In genomic region chr9:83097816-83098215, GRCm38 (mm10) we compare ENCODE assay signal across 13 mouse cellular contexts. TPM values are rescaled to one million over a fixed set of nuclear protein-coding genes. Genes with fewer than 3 reads are reported as not detected.
DNase-seq lines count a peak whose midpoint lies in the region; ATAC-seq and TF ChIP-seq lines count a peak whose summit lies in the region.
"Had no signal": no experiment of that assay in that cellular context is flagged by ENCODE, and none has a peak within 500 bp of the region (broad histone marks: within the 10 kb centered on the region; RNA-seq: fewer than 3 reads in every experiment).

No protein-coding gene starts in this region.

- no peaks in the 10 kb centered on the region; the same call in 1 of the 2 replicates for H3K4me1 ChIP-seq in heart, adult 2 months (ENCODE audit: control insufficient read depth, insufficient read depth, low read length)
- H3K4me1 ChIP-seq in heart, embryonic 11.5 days (ENCODE audit: control insufficient read depth, insufficient read depth, low read length), result no peaks in the 10 kb centered on the region
- H3K4me1 ChIP-seq in intestine, embryonic 16.5 days (ENCODE audit: control insufficient read depth, insufficient read depth, low read length), result no peaks in the 10 kb centered on the region
- H3K4me1 ChIP-seq: hindbrain, embryonic 13.5 days had no signal

- no peaks in the 10 kb centered on the region for H3K79me2 ChIP-seq in heart, adult 2 months (replicated peaks; ENCODE audit: control insufficient read depth, insufficient read depth, low read length)

- no peak overlapping the region for H3K9ac ChIP-seq in heart, adult 2 months (ENCODE audit: low read depth, low read length)
- no peak overlapping the region for H3K9ac ChIP-seq in heart, embryonic 11.5 days (ENCODE audit: low read depth, low read length)
- no peak overlapping the region for H3K9ac ChIP-seq in intestine, embryonic 16.5 days (ENCODE audit: low read depth, low read length)
- H3K9ac ChIP-seq: hindbrain, embryonic 13.5 days; liver, postnatal 0 days had no signal

- 58% methylated on average over 8 of the region's 8 CpGs for WGBS in heart, adult 2 months
- 84% methylated on average over 8 of the region's 8 CpGs for WGBS in heart, embryonic 11.5 days (ENCODE audit: insufficient replicate concordance)
- 78% methylated on average over 8 of the region's 8 CpGs for WGBS in intestine, embryonic 16.5 days

- TF ChIP-seq POLR2A in heart, adult 2 months (IDR thresholded peaks at IDR 0.05; ENCODE audit: insufficient read depth, low read depth, low read length), result no peak

- no peak for TF ChIP-seq CTCF in heart, adult 2 months (IDR thresholded peaks at IDR 0.05)

- peak; percentile 38 for DNase-seq in adrenal gland, postnatal 10 days
- DNase-seq in adrenal gland, adult 18-20 months (ENCODE audit: low spot score in 2 of 2), result no peak
- peak; percentile 28 to 48 for DNase-seq in heart, adult 2 months
- DNase-seq in gastrocnemius, adult 18-20 months (ENCODE audit: low spot score), result peak; percentile 29
- peak; percentile 28 to 42 for DNase-seq in heart, postnatal 36 days
- DNase-seq in layer of hippocampus, postnatal 36 days, result no peak
- DNase-seq: cerebellum, adult 11 months; layer of hippocampus, adult 9-11 months; liver, postnatal 0 days had no signal

- no peaks in the 10 kb centered on the region for H3K36me3 ChIP-seq in heart, adult 2 months (ENCODE audit: control insufficient read depth, insufficient read depth, low read length)
- H3K36me3 ChIP-seq in heart, embryonic 11.5 days (ENCODE audit: control insufficient read depth, insufficient read depth, low read length), result no peaks in the 10 kb centered on the region
- no peaks in the 10 kb centered on the region for H3K36me3 ChIP-seq in intestine, embryonic 16.5 days (ENCODE audit: control insufficient read depth, insufficient read depth, low read length)
- H3K36me3 ChIP-seq: hindbrain, embryonic 13.5 days had no signal

- H3K4me2 ChIP-seq in heart, embryonic 11.5 days, result no peak overlapping the region
- no peak overlapping the region for H3K4me2 ChIP-seq in intestine, embryonic 16.5 days (ENCODE audit: low read depth, low read length)
- H3K4me2 ChIP-seq: hindbrain, embryonic 13.5 days had no signal

- no peak for TF ChIP-seq EP300 in heart, adult 2 months (IDR thresholded peaks at IDR 0.05; ENCODE audit: insufficient read depth, low read depth, low read length)

- H3K4me3 ChIP-seq in heart, adult 2 months, result no peak overlapping the region
- H3K4me3 ChIP-seq in heart, embryonic 11.5 days (ENCODE audit: low read depth, low read length), result no peak overlapping the region
- no peak overlapping the region for H3K4me3 ChIP-seq in intestine, embryonic 16.5 days (ENCODE audit: low read length)
- H3K4me3 ChIP-seq: hindbrain, embryonic 13.5 days had no signal

- intact Hi-C loops in heart, adult 2 months (cut with DNase I), result no loop called here
- intact Hi-C loops in heart, postnatal 36 days (cut with DNase I), result no loop called here

- no peak for ATAC-seq in heart, embryonic 11.5 days (replicated peaks; ENCODE audit: insufficient number of reproducible peaks, low FRiP score, low TSS enrichment)
- ATAC-seq in intestine, embryonic 16.5 days, result no peak
- ATAC-seq: liver, postnatal 0 days had no signal

- H3K9me3 ChIP-seq in heart, embryonic 11.5 days (replicated peaks; ENCODE audit: control insufficient read depth, low read length), result no peaks in the 10 kb centered on the region
- H3K9me3 ChIP-seq in intestine, embryonic 16.5 days (ENCODE audit: control insufficient read depth, low read length), result no peaks in the 10 kb centered on the region
- H3K9me3 ChIP-seq: hindbrain, embryonic 13.5 days had no signal

- H3K27ac ChIP-seq in heart, adult 2 months, result no peak overlapping the region
- no peak overlapping the region for H3K27ac ChIP-seq in heart, embryonic 11.5 days (ENCODE audit: low read depth, low read length)
- no peak overlapping the region for H3K27ac ChIP-seq in intestine, embryonic 16.5 days (ENCODE audit: low read length)
- H3K27ac ChIP-seq: hindbrain, embryonic 13.5 days; stomach, postnatal 0 days had no signal

- H3K27me3 ChIP-seq in heart, adult 2 months (ENCODE audit: control insufficient read depth, insufficient read depth, low read length), result no peaks in the 10 kb centered on the region
- no peaks in the 10 kb centered on the region for H3K27me3 ChIP-seq in heart, embryonic 11.5 days (ENCODE audit: control insufficient read depth, insufficient read depth, low read length)
- no peaks in the 10 kb centered on the region for H3K27me3 ChIP-seq in intestine, embryonic 16.5 days (replicated peaks; ENCODE audit: control insufficient read depth, insufficient read depth, low read length)
- H3K27me3 ChIP-seq: hindbrain, embryonic 13.5 days had no signal

RNA-seq across cellular contexts. Expression of gene Hmgn3, which starts 48.7 kb away (rescaled TPM):
- total RNA-seq in adrenal gland, postnatal 10 days (2021), result 10 to 100 TPM; 55.5 to 82.5 TPM
- total RNA-seq in adrenal gland, adult 18-20 months (2021), result 100 to 1,000 TPM in 1 of 2 experiments, 10 to 100 TPM in 1; 96.5 to 145 TPM
- 1 to 10 TPM; 6.2 to 7.4 TPM for total RNA-seq in heart, adult 2 months (2021)
- 5.7 and 11.0 TPM in 2 replicates for polyA plus RNA-seq in heart, adult 2 months (2012; rRNA removed)
- polyA plus RNA-seq in heart, embryonic 11.5 days (2014; fragmentation: Nextera tagmentation; extraction: Ambion mirVana), result 112 and 115 TPM in 2 replicates
- 1 to 10 TPM; 2.8 to 4.4 TPM for total RNA-seq in gastrocnemius, adult 18-20 months (2021)
- total RNA-seq in heart, postnatal 36 days (2021), result 10 to 100 TPM; 10.6 to 10.8 TPM
- polyA plus RNA-seq in intestine, embryonic 16.5 days (2015; fragmentation: Nextera tagmentation; extraction: Ambion mirVana), result 48.7 and 53.4 TPM in 2 replicates
- total RNA-seq in layer of hippocampus, postnatal 36 days (2021), result 10 to 100 TPM; 80.9 to 98.2 TPM

Comparison
In these comparisons a context has a peak if more than half of its experiments do, and no peak if none do; other contexts are left out.
1. DNase-seq: peak in adrenal gland, postnatal 10 days (single experiment), heart, adult 2 months (2 of 2), gastrocnemius, adult 18-20 months (single experiment) and heart, postnatal 36 days (2 of 2); none in adrenal gland, adult 18-20 months (0 of 2) and layer of hippocampus, postnatal 36 days (0 of 2).
2. RNA of gene Hmgn3, which starts 48.7 kb away (total RNA-seq): 96.5 to 145 TPM in adrenal gland, adult 18-20 months, 80.9 to 98.2 TPM in layer of hippocampus, postnatal 36 days and 55.5 to 82.5 TPM in adrenal gland, postnatal 10 days; 10.6 to 10.8 TPM in heart, postnatal 36 days, 6.2 to 7.4 TPM in heart, adult 2 months and 2.8 to 4.4 TPM in gastrocnemius, adult 18-20 months; every median in the first group is over 4 times any median in the second.